Mouse (Mus musculus): ENCODE measurements at regions not wholly inside any gene's neighbourhood (a gene's known extent, or its start where the extent isn't known, plus 50 kb on each side); places are given as distances from the start of the nearest gene placed in this dataset.

GRCm38 (mm10) chr15:85658101-85658885 is 76.0 kb upstream of the Wnt7b start:
- no peaks in the 10 kb centered on the region for H3K36me3 ChIP-seq (ENCODE audit: control insufficient read depth)
- no peaks in the 10 kb centered on the region for H3K4me1 ChIP-seq (ENCODE audit: control insufficient read depth)
- H3K4me3 ChIP-seq (replicated peaks): no peak overlapping the region
- H3K27me3 ChIP-seq (ENCODE audit: control insufficient read depth): peaks cover 43% of the 10 kb centered on the region
- H3K9me3 ChIP-seq (ENCODE audit: control insufficient read depth, low read length): no peaks in the 10 kb centered on the region
- TF ChIP-seq GATA1 (IDR thresholded peaks at IDR 0.05; ENCODE audit: low read length): no peak
- TF ChIP-seq TAL1 (IDR thresholded peaks at IDR 0.05; ENCODE audit: low read length): no peak

- TF ChIP-seq GATA1 (IDR thresholded peaks at IDR 0.05; ENCODE audit: low read length): no peak
- no peak for TF ChIP-seq TAL1 (IDR thresholded peaks at IDR 0.05; ENCODE audit: low read length)
- no peaks in the 10 kb centered on the region for H3K36me3 ChIP-seq (ENCODE audit: control insufficient read depth)
- peaks cover 41% of the 10 kb centered on the region for H3K27me3 ChIP-seq (ENCODE audit: control insufficient read depth)
- H3K9me3 ChIP-seq (ENCODE audit: control insufficient read depth, low read length): no peaks in the 10 kb centered on the region
- no peak overlapping the region for H3K4me3 ChIP-seq (replicated peaks)
- no peaks in the 10 kb centered on the region for H3K4me1 ChIP-seq (ENCODE audit: control insufficient read depth)
These were observed 74.0 kb upstream of the Ppara start for GRCm38 (mm10) chr15:85660528-85661392.

GRCm38 (mm10) chr15:85661393-85661690 is 73.4 kb upstream of the Ppara start:
- Histone ChIP-seq H3K4me3 (replicated peaks) (no peak overlapping the region), H3K36me3 (ENCODE audit: control insufficient read depth) (no peaks in the 10 kb centered on the region), H3K9me3 (ENCODE audit: control insufficient read depth, low read length) (no peaks in the 10 kb centered on the region), H3K4me1 (ENCODE audit: control insufficient read depth) (no peaks in the 10 kb centered on the region), H3K27me3 (ENCODE audit: control insufficient read depth) (peaks cover 40% of the 10 kb centered on the region)
- no peak for TF ChIP-seq TAL1 (IDR thresholded peaks at IDR 0.05; ENCODE audit: low read length)
- no peak for TF ChIP-seq GATA1 (IDR thresholded peaks at IDR 0.05; ENCODE audit: low read length)

- H3K27me3 ChIP-seq (ENCODE audit: control insufficient read depth): peaks cover 43% of the 10 kb centered on the region
- TF ChIP-seq TAL1 (IDR thresholded peaks at IDR 0.05; ENCODE audit: low read length) (no peak), GATA1 (IDR thresholded peaks at IDR 0.05; ENCODE audit: low read length) (no peak)
These were observed 73.0 kb upstream of the Ppara start for GRCm38 (mm10) chr15:85661771-85662170.

GRCm38 (mm10) chr15:85662271-85662670 is 72.5 kb upstream of the Ppara start:
- TF ChIP-seq TAL1 (IDR thresholded peaks at IDR 0.05; ENCODE audit: low read length): no peak
- TF ChIP-seq GATA1 (IDR thresholded peaks at IDR 0.05; ENCODE audit: low read length): no peak
- Histone ChIP-seq H3K9me3 (ENCODE audit: control insufficient read depth, low read length) (no peaks in the 10 kb centered on the region), H3K4me3 (replicated peaks) (no peak overlapping the region), H3K27me3 (ENCODE audit: control insufficient read depth) (peaks cover 44% of the 10 kb centered on the region), H3K36me3 (ENCODE audit: control insufficient read depth) (no peaks in the 10 kb centered on the region), H3K4me1 (ENCODE audit: control insufficient read depth) (no peaks in the 10 kb centered on the region)

More at GRCm38 (mm10) chr15:85661771-85662170, 73.0 kb upstream of the Ppara start:
- H3K4me1 ChIP-seq (ENCODE audit: control insufficient read depth): no peaks in the 10 kb centered on the region
- H3K4me3 ChIP-seq (replicated peaks): no peak overlapping the region
- no peaks in the 10 kb centered on the region for H3K9me3 ChIP-seq (ENCODE audit: control insufficient read depth, low read length)
- no peaks in the 10 kb centered on the region for H3K36me3 ChIP-seq (ENCODE audit: control insufficient read depth)

- TF ChIP-seq GATA1 (IDR thresholded peaks at IDR 0.05; ENCODE audit: low read length): no peak
- no peak for TF ChIP-seq TAL1 (IDR thresholded peaks at IDR 0.05; ENCODE audit: low read length)
- Histone ChIP-seq H3K9me3 (ENCODE audit: control insufficient read depth, low read length) (no peaks in the 10 kb centered on the region), H3K4me3 (replicated peaks) (no peak overlapping the region), H3K27me3 (ENCODE audit: control insufficient read depth) (peaks cover 47% of the 10 kb centered on the region), H3K36me3 (ENCODE audit: control insufficient read depth) (no peaks in the 10 kb centered on the region), H3K4me1 (ENCODE audit: control insufficient read depth) (no peaks in the 10 kb centered on the region)
These were observed 72.1 kb upstream of the Ppara start for GRCm38 (mm10) chr15:85662673-85663072.

GRCm38 (mm10) chr15:85663757-85664431 is 70.9 kb upstream of the Ppara start:
- TF ChIP-seq TAL1 (IDR thresholded peaks at IDR 0.05; ENCODE audit: low read length) (no peak), GATA1 (IDR thresholded peaks at IDR 0.05; ENCODE audit: low read length) (no peak)
- Histone ChIP-seq H3K9me3 (ENCODE audit: control insufficient read depth, low read length) (no peaks in the 10 kb centered on the region), H3K27me3 (ENCODE audit: control insufficient read depth) (peaks cover 46% of the 10 kb centered on the region), H3K36me3 (ENCODE audit: control insufficient read depth) (no peaks in the 10 kb centered on the region), H3K4me1 (ENCODE audit: control insufficient read depth) (no peaks in the 10 kb centered on the region), H3K4me3 (replicated peaks) (no peak overlapping the region)

GRCm38 (mm10) chr15:85664432-85664828 is 70.4 kb upstream of the Ppara start:
- Histone ChIP-seq H3K4me3 (replicated peaks) (no peak overlapping the region), H3K27me3 (ENCODE audit: control insufficient read depth) (peaks cover 50% of the 10 kb centered on the region), H3K4me1 (ENCODE audit: control insufficient read depth) (no peaks in the 10 kb centered on the region), H3K9me3 (ENCODE audit: control insufficient read depth, low read length) (no peaks in the 10 kb centered on the region), H3K36me3 (ENCODE audit: control insufficient read depth) (no peaks in the 10 kb centered on the region)
- TF ChIP-seq TAL1 (IDR thresholded peaks at IDR 0.05; ENCODE audit: low read length) (no peak), GATA1 (IDR thresholded peaks at IDR 0.05; ENCODE audit: low read length) (no peak)
